Mouse (Mus musculus) limb, embryonic 15.5 days (tissue): ENCODE measurements around the gene Lrmda. TPM values are rescaled to one million over a fixed set of nuclear protein-coding genes. Genes with fewer than 3 reads are reported as not detected.
"Not testable (repeated sequence)": the region's sequence is repeated elsewhere in the genome, so short reads cannot be mapped to it uniquely, and the experiment has no call there.

Source experiments
- ATAC-seq: fragments of 200-750 bp; cut with Nextera tagmentation; 2 replicates; pipeline ENCODE4 v1.8.0; 2017; ENCODE audit warnings: low read depth, moderate TSS enrichment; ENCODE audit not compliant: insufficient number of reproducible peaks, low FRiP score, low TSS enrichment
- H3K27ac ChIP-seq: fragments of 300-500 bp; sonication (generic); 2 replicates; pipeline ENCODE4 v1.5.1; 2015; ENCODE audit warnings: moderate library complexity, mild to moderate bottlenecking, inconsistent platforms
- H3K27me3 ChIP-seq: fragments of 300-500 bp; sonication (generic); 2 replicates; pipeline ENCODE4 v1.6.1; 2015; ENCODE audit warnings: inconsistent platforms
- H3K36me3 ChIP-seq: fragments of 300-500 bp; sonication (generic); 2 replicates; pipeline ENCODE4 v1.6.1; 2015; ENCODE audit warnings: inconsistent platforms
- H3K4me1 ChIP-seq: fragments of 300-500 bp; sonication (generic); 2 replicates; pipeline ENCODE4 v1.6.1; 2015; ENCODE audit warnings: inconsistent platforms
- H3K4me2 ChIP-seq: fragments of 300-500 bp; sonication (generic); 2 replicates; pipeline ENCODE4 v1.6.1; 2015; ENCODE audit warnings: mild to moderate bottlenecking, inconsistent platforms
- H3K4me3 ChIP-seq: fragments of 300-500 bp; sonication (generic); 2 replicates; pipeline ENCODE4 v1.5.1; 2015; ENCODE audit warnings: mild to moderate bottlenecking, inconsistent platforms
- H3K9ac ChIP-seq: fragments of 300-500 bp; sonication (generic); 2 replicates; pipeline ENCODE4 v1.6.1; 2015; ENCODE audit warnings: inconsistent platforms
- H3K9me3 ChIP-seq: fragments of 300-500 bp; sonication (generic); 2 replicates; pipeline ENCODE4 v1.6.1; 2016; ENCODE audit warnings: inconsistent platforms
- WGBS: fragments of 180-500 bp; shearing (Covaris S2); methylation state at CpG from one replicate; pipeline ENCODE4 v1.1.7; 2015; 5-methylcytosine and 5-hydroxymethylcytosine counted together
- polyA plus RNA-seq: library from polyadenylated mRNA; unstranded; fragments of >200 nt; fragmentation: Nextera tagmentation; extraction: Ambion mirVana; gene quantifications from 2 replicates; pipeline ENCODE4 v1.2.1, GENCODE M21; 2015

Lrmda gene
- polyA plus RNA-seq, 1 experiment from 2014 or later = 0.17 TPM

DNA sequence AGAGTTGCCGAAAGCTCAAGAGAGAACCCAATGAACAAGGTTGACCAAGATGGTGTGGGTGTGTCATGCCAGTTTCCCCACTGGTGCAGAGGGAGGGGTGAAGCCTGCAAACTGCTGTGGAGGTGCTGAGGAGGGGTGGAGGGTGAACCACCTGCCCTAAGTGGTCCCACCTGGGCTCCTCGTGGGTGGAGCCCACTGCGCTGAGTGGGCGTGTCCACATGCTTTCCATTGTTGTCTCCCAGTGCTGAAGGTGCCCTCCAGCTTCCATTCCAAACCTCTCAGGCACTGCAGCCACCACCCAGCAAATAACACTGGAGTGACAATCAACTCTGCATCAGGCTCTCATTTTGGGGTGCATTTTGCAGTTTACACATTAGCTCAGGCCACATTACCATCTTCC, 554.5 kb downstream of the Lrmda start:
- Histone ChIP-seq H3K27ac (no peak overlapping the region), H3K36me3 (no peaks in the 10 kb centered on the region), H3K27me3 (0 out of 2 replicates have a peak, but pooled peaks cover 6% of the 10 kb centered on the region), H3K9ac (no peak overlapping the region), H3K9me3 (no peaks in the 10 kb centered on the region), H3K4me1 (peaks cover 22% of the 10 kb centered on the region), H3K4me2 (no peak overlapping the region), H3K4me3 (no peak overlapping the region)
- no peak for ATAC-seq
- WGBS = 88% methylated on average over 4 of the region's 4 CpGs

DNA sequence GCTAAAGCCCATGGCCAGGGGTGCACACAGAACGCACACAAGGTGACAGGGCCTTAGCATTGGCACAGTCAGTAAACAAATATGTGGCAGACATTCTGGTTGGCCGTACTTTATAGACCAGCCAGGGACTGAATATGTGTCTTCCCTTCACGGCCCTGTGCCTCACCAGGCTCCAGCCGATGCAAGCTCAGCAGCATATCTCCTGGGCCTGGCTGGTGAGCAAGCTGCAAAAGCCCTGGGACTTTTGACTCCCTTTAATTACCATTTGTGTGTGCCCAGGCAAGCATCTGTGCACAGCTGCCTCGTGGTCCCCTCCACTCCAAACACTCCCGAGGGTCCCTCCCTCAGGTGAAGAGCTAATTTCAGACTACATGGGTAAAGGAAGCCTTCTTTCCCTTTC, 556.9 kb downstream of the Lrmda start:
- Histone ChIP-seq H3K4me2 (no peak overlapping the region), H3K4me3 (no peak overlapping the region), H3K9me3 (no peaks in the 10 kb centered on the region), H3K27ac (no peak overlapping the region), H3K27me3 (0 out of 2 replicates have a peak, but pooled peaks cover 10% of the 10 kb centered on the region), H3K4me1 (peaks cover 22% of the 10 kb centered on the region), H3K9ac (no peak overlapping the region), H3K36me3 (no peaks in the 10 kb centered on the region)
- WGBS = 53% methylated on average over 6 of the region's 6 CpGs
- no peak for ATAC-seq

DNA sequence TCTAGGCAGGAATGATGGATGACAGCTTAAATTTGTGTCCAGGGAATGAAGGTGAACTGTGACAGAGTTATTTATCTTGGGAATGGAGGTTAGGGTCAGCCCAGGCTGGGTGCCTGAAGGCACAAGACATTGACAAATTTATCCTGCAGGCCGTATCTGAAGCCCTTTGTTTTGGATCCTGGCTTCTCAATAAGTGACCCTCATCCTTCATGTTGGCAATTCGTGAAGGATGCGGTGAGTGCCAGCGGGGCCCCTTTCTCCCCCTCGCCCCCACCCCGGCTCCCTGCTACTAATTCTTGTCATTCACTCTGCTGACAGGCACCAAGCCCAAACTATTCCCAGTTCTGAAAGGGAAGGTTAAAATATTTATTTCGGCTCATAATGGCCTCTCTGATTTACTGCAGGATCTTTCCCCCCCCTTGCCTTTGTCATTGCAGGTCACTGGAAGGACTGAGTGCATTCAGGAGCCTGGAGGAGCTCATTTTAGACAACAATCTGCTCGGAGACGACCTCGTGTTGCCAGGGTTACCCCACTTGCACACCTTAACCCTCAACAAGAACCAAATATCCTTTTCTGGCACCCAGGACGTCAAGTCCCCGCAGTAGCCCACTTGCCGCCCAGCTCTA, 558.0 kb downstream of the Lrmda start:
- Histone ChIP-seq H3K27ac (no peak overlapping the region), H3K27me3 (0 out of 2 replicates have a peak, but pooled peaks cover 10% of the 10 kb centered on the region), H3K36me3 (no peaks in the 10 kb centered on the region), H3K4me1 (peaks cover 22% of the 10 kb centered on the region), H3K9ac (no peak overlapping the region), H3K4me2 (no peak overlapping the region), H3K9me3 (no peaks in the 10 kb centered on the region), H3K4me3 (no peak overlapping the region)
- no peak for ATAC-seq
- WGBS = 38% methylated on average over 13 of the region's 13 CpGs

GRCm38 (mm10) chr14:22578224-22578623, 558.7 kb downstream of the Lrmda start:
- H3K27ac ChIP-seq = no peak overlapping the region
- WGBS = 15% methylated on average over 6 of the region's 6 CpGs
- no peak overlapping the region for H3K4me3 ChIP-seq
- H3K9ac ChIP-seq = no peak overlapping the region
- H3K4me1 ChIP-seq = peaks cover 22% of the 10 kb centered on the region
- no peaks in the 10 kb centered on the region for H3K36me3 ChIP-seq
- no peak for ATAC-seq
- no peak overlapping the region for H3K4me2 ChIP-seq
- 0 out of 2 replicates have a peak, but pooled peaks cover 4% of the 10 kb centered on the region for H3K27me3 ChIP-seq
- no peaks in the 10 kb centered on the region for H3K9me3 ChIP-seq

DNA sequence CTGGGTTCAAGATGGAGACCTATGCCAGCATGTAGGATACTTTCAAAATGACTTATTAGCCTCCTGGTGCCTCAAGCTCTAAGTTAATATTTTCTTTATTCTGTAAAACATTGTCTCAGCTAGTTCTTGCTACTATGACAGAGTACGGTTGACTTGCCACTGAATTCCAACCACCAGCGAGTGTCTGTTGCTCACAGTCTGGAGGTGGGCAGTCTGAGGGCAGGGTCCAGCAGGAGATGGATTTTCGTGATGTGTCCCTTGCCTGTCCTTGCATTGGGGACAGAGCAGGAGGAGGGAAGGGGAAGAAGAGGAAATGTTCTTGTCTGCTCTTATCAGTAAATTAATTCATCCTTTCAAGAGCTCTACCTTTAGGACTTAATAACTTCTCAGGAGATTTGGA, 559.5 kb downstream of the Lrmda start:
- ATAC-seq = no peak
- H3K4me3 ChIP-seq = no peak overlapping the region
- H3K27me3 ChIP-seq = 0 out of 2 replicates have a peak, but pooled peaks cover 4% of the 10 kb centered on the region
- H3K4me2 ChIP-seq = no peak overlapping the region
- 93% methylated on average over 3 of the region's 3 CpGs for WGBS
- H3K4me1 ChIP-seq = peaks cover 21% of the 10 kb centered on the region
- no peaks in the 10 kb centered on the region for H3K36me3 ChIP-seq
- no peak overlapping the region for H3K27ac ChIP-seq
- no peaks in the 10 kb centered on the region for H3K9me3 ChIP-seq
- no peak overlapping the region for H3K9ac ChIP-seq

- 84% methylated on average over 9 of the region's 9 CpGs for WGBS
- Histone ChIP-seq H3K9ac (no peak overlapping the region), H3K4me1 (peaks cover 9% of the 10 kb centered on the region), H3K9me3 (no peaks in the 10 kb centered on the region), H3K27me3 (0 out of 2 replicates have a peak, but pooled peaks cover 4% of the 10 kb centered on the region), H3K36me3 (no peaks in the 10 kb centered on the region), H3K4me2 (no peak overlapping the region), H3K4me3 (no peak overlapping the region), H3K27ac (no peak overlapping the region)
- no peak for ATAC-seq
These were observed 562.6 kb downstream of the Lrmda start for GRCm38 (mm10) chr14:22582065-22582464.

- 71% methylated on average over 4 of the region's 4 CpGs for WGBS
These were observed 566.8 kb downstream of the Lrmda start for GRCm38 (mm10) chr14:22586281-22586680.

GRCm38 (mm10) chr14:22586796-22587195, 567.3 kb downstream of the Lrmda start:
- Histone ChIP-seq H3K27me3 (no peaks in the 10 kb centered on the region), H3K4me3 (no peak overlapping the region), H3K9me3 (no peaks in the 10 kb centered on the region), H3K27ac (no peak overlapping the region), H3K9ac (no peak overlapping the region), H3K36me3 (no peaks in the 10 kb centered on the region), H3K4me1 (peaks cover 12% of the 10 kb centered on the region), H3K4me2 (no peak overlapping the region)
- ATAC-seq = no peak
- WGBS = 79% methylated on average over 4 of the region's 4 CpGs

More at GRCm38 (mm10) chr14:22586281-22586680, 566.8 kb downstream of the Lrmda start:
- Histone ChIP-seq H3K4me2 (no peak overlapping the region), H3K9ac (no peak overlapping the region), H3K9me3 (no peaks in the 10 kb centered on the region), H3K4me1 (peaks cover 11% of the 10 kb centered on the region), H3K4me3 (no peak overlapping the region), H3K27ac (no peak overlapping the region), H3K27me3 (no peaks in the 10 kb centered on the region), H3K36me3 (no peaks in the 10 kb centered on the region)
- no peak for ATAC-seq

GRCm38 (mm10) chr14:22587285-22587957, 567.9 kb downstream of the Lrmda start:
- Histone ChIP-seq H3K36me3 (no peaks in the 10 kb centered on the region), H3K9ac (no peak overlapping the region), H3K9me3 (no peaks in the 10 kb centered on the region), H3K27me3 (no peaks in the 10 kb centered on the region), H3K4me3 (no peak overlapping the region), H3K27ac (no peak overlapping the region), H3K4me1 (peaks cover 17% of the 10 kb centered on the region), H3K4me2 (no peak overlapping the region)
- ATAC-seq = no peak
- WGBS = 77% methylated on average over 4 of the region's 4 CpGs

GRCm38 (mm10) chr14:22587958-22588296, 568.4 kb downstream of the Lrmda start:
- ATAC-seq = no peak
- 82% methylated on average over 4 of the region's 4 CpGs for WGBS

GRCm38 (mm10) chr14:22588394-22588793, 568.9 kb downstream of the Lrmda start:
- H3K9ac ChIP-seq, H3K27ac ChIP-seq, H3K9me3 ChIP-seq, H3K4me2 ChIP-seq, H3K27me3 ChIP-seq, H3K4me3 ChIP-seq, H3K36me3 ChIP-seq, ATAC-seq: not testable (repeated sequence)
- WGBS = 59% methylated on average over 1 of the region's 1 CpGs
- peaks cover 17% of the 10 kb centered on the region for H3K4me1 ChIP-seq

More at GRCm38 (mm10) chr14:22587958-22588296, 568.4 kb downstream of the Lrmda start:
- H3K36me3 ChIP-seq = no peaks in the 10 kb centered on the region
- H3K9me3 ChIP-seq = no peaks in the 10 kb centered on the region
- no peak overlapping the region for H3K9ac ChIP-seq
- H3K4me3 ChIP-seq = no peak overlapping the region
- H3K4me2 ChIP-seq = no peak overlapping the region
- peaks cover 17% of the 10 kb centered on the region for H3K4me1 ChIP-seq
- H3K27ac ChIP-seq = no peak overlapping the region
- H3K27me3 ChIP-seq = no peaks in the 10 kb centered on the region

DNA sequence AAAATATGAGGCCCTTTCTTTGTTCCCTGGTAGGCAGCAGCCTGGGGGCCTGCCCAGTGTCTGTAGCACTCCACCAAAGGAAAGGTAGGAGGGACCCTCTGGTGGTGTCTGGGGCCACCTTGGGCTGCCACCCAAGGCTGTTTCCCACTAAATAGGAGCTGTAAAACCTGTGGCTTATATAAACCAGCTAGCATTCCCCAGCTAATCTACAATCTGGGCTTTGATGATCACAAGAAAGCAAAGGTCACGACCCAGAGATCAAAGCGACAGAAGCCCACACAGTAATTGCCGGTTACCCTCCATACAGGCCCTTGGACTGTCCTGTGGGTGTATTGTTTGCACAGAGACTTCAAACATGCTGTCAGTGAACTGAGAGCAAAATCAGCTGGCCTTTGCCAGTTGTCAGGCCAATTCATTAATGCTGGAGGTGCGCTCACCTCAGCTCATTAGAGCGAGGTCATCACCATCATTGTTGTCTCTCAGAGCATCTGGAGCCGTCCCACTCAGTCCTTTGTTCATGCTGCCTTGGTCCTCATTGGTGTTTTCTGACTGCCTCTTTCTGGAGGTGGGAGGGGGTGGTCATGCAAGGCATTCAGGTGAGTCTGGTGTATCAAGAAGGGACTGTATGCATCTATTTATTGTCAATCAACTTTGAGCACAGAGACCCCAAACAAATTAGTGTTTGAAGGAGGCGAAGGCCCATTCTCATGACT, 570.1 kb downstream of the Lrmda start:
- no peaks in the 10 kb centered on the region for H3K9me3 ChIP-seq
- WGBS = 52% methylated on average over 7 of the region's 7 CpGs
- H3K27me3 ChIP-seq = no peaks in the 10 kb centered on the region
- H3K4me3 ChIP-seq = no peak overlapping the region
- no peaks in the 10 kb centered on the region for H3K36me3 ChIP-seq
- H3K4me2 ChIP-seq = no peak overlapping the region
- H3K9ac ChIP-seq = no peak overlapping the region
- H3K4me1 ChIP-seq = peaks cover 17% of the 10 kb centered on the region
- ATAC-seq = no peak
- H3K27ac ChIP-seq = no peak overlapping the region
